Mouse (Mus musculus) heart, adult 2 months (tissue): ENCODE data around the gene Gm10961.

Experiments
- CTCF ChIP-seq: fragments of 200-600 bp; IDR thresholded peaks from 2 replicates; pipeline ENCODE4 v1.8.1; 2022; ENCODE audit warnings: antibody characterized with exemption, mild to moderate bottlenecking, moderate library complexity
- POLR2A ChIP-seq: fragments of 200-500 bp; IDR thresholded peaks from 2 replicates; pipeline ENCODE4 v1.6.1; 2011; ENCODE audit warnings: mild to moderate bottlenecking, low read depth, low read length, control low read depth; ENCODE audit not compliant: insufficient read depth

- TF ChIP-seq CTCF, result no peak
- TF ChIP-seq POLR2A, result no peak
These were observed 6.6 kb downstream of the Gm10961 start for GRCm38 (mm10) chr3:107637606-107638172.
